Mouse (Mus musculus): Measurements from ENCODE around the gene Trak1. TPM values are rescaled to one million over a fixed set of nuclear protein-coding genes. Genes with fewer than 3 reads are reported as not detected.

The Trak1 gene
- total RNA-seq, 2 experiments from 2014 or later, result 156 to 204 TPM

GRCm38 (mm10) chr9:121398761-121399160 lies 101.5 kb downstream of the Trak1 start:
- peak overlapping the region; percentile 53 for H3K27ac ChIP-seq
- DNase-seq, result peak; percentile 69
- TF ChIP-seq CTCF (IDR thresholded peaks at IDR 0.05), result no peak
- intact Hi-C loops (cut with DNase I), result loop anchor here (5.0 kb wide), 1 partner anchor 34 kb away; no protein-coding TSS in a partner anchor
- H3K4me3 ChIP-seq, result peak overlapping the region; percentile 1

GRCm38 (mm10) chr9:121400608-121401007 lies 103.3 kb downstream of the Trak1 start:
- H3K4me3 ChIP-seq, result no peak overlapping the region
- intact Hi-C loops (cut with DNase I), result no loop called here
- no peak for TF ChIP-seq CTCF (IDR thresholded peaks at IDR 0.05)
- H3K27ac ChIP-seq, result peak overlapping the region; percentile 38; the same call in 1 of the 2 replicates
- DNase-seq, result no peak

- peak; percentile 57 for DNase-seq
- Histone ChIP-seq H3K27ac (peak overlapping the region; percentile 40), H3K4me3 (peak overlapping the region; percentile 23)
- no peak for TF ChIP-seq CTCF (IDR thresholded peaks at IDR 0.05)
- intact Hi-C loops (cut with DNase I), result no loop called here
Observed at GRCm38 (mm10) chr9:121403157-121403671, 105.9 kb downstream of the Trak1 start.

- peak overlapping the region; percentile 40; the same call in 1 of the 2 replicates for H3K27ac ChIP-seq
Observed at GRCm38 (mm10) chr9:121403699-121404098, 106.4 kb downstream of the Trak1 start.

GRCm38 (mm10) chr9:121405088-121405681 lies 107.9 kb downstream of the Trak1 start:
- no peak for DNase-seq
- H3K4me3 ChIP-seq, result no peak overlapping the region
- no peak for TF ChIP-seq CTCF (IDR thresholded peaks at IDR 0.05)
- no peak overlapping the region for H3K27ac ChIP-seq
- intact Hi-C loops (cut with DNase I), result no loop called here

More at GRCm38 (mm10) chr9:121403699-121404098, 106.4 kb downstream of the Trak1 start:
- TF ChIP-seq CTCF (IDR thresholded peaks at IDR 0.05), result no peak
- DNase-seq, result no peak
- peak overlapping the region; percentile 23 for H3K4me3 ChIP-seq
- intact Hi-C loops (cut with DNase I), result no loop called here

- DNase-seq, result no peak
- Histone ChIP-seq H3K4me3 (no peak overlapping the region), H3K27ac (no peak overlapping the region)
- TF ChIP-seq CTCF (IDR thresholded peaks at IDR 0.05), result no peak
- intact Hi-C loops (cut with DNase I), result no loop called here
Observed at GRCm38 (mm10) chr9:121405792-121406191, 108.5 kb downstream of the Trak1 start.

GRCm38 (mm10) chr9:121414237-121414636 lies 116.9 kb downstream of the Trak1 start:
- no peak for TF ChIP-seq CTCF (IDR thresholded peaks at IDR 0.05)
- intact Hi-C loops (cut with DNase I), result no loop called here
- H3K27ac ChIP-seq, result no peak overlapping the region
- H3K4me3 ChIP-seq, result no peak overlapping the region
- no peak for DNase-seq

- peak; percentile 58 for DNase-seq
- no peak overlapping the region for H3K27ac ChIP-seq
- no peak for TF ChIP-seq CTCF (IDR thresholded peaks at IDR 0.05)
- intact Hi-C loops (cut with DNase I), result no loop called here
- no peak overlapping the region for H3K4me3 ChIP-seq
Observed at GRCm38 (mm10) chr9:121415626-121416241, 118.4 kb downstream of the Trak1 start.

- TF ChIP-seq CTCF (IDR thresholded peaks at IDR 0.05), result no peak
- intact Hi-C loops (cut with DNase I), result no loop called here
- no peak for DNase-seq
- H3K4me3 ChIP-seq, result no peak overlapping the region
- no peak overlapping the region for H3K27ac ChIP-seq
Observed at GRCm38 (mm10) chr9:121416460-121416859, 119.2 kb downstream of the Trak1 start.

- intact Hi-C loops (cut with DNase I), result no loop called here
- no peak for TF ChIP-seq CTCF (IDR thresholded peaks at IDR 0.05)
- DNase-seq, result peak; percentile 14
- H3K4me3 ChIP-seq, result no peak overlapping the region
- H3K27ac ChIP-seq, result no peak overlapping the region
Observed at GRCm38 (mm10) chr9:121416872-121417637, 119.8 kb downstream of the Trak1 start.

GRCm38 (mm10) chr9:121419011-121419410 lies 121.7 kb downstream of the Trak1 start:
- no peak overlapping the region for H3K4me3 ChIP-seq
- H3K27ac ChIP-seq, result peak overlapping the region; percentile 35; the same call in 1 of the 2 replicates
- intact Hi-C loops (cut with DNase I), result no loop called here
- TF ChIP-seq CTCF (IDR thresholded peaks at IDR 0.05), result no peak
- no peak for DNase-seq

- Histone ChIP-seq H3K27ac (peak overlapping the region; percentile 8; the same call in 1 of the 2 replicates), H3K4me3 (no peak overlapping the region)
- intact Hi-C loops (cut with DNase I), result no loop called here
- DNase-seq, result no peak
- TF ChIP-seq CTCF (IDR thresholded peaks at IDR 0.05), result no peak
Observed at GRCm38 (mm10) chr9:121419573-121419972, 122.3 kb downstream of the Trak1 start.

- H3K27ac ChIP-seq, result no peak overlapping the region
- TF ChIP-seq CTCF (IDR thresholded peaks at IDR 0.05), result no peak
- H3K4me3 ChIP-seq, result no peak overlapping the region
- intact Hi-C loops (cut with DNase I), result no loop called here
- DNase-seq, result no peak
Observed at GRCm38 (mm10) chr9:121420817-121421216, 123.5 kb downstream of the Trak1 start.
